Mouse (Mus musculus): ENCODE data around the gene Gm11273. TPM values are rescaled to one million over a fixed set of nuclear protein-coding genes. Genes with fewer than 3 reads are reported as not detected.

Gene Gm11273
- 34.6 and 52.3 TPM in 2 replicates for polyA plus RNA-seq (2012; rRNA removed; ENCODE audit: low replicate concordance)

DNA sequence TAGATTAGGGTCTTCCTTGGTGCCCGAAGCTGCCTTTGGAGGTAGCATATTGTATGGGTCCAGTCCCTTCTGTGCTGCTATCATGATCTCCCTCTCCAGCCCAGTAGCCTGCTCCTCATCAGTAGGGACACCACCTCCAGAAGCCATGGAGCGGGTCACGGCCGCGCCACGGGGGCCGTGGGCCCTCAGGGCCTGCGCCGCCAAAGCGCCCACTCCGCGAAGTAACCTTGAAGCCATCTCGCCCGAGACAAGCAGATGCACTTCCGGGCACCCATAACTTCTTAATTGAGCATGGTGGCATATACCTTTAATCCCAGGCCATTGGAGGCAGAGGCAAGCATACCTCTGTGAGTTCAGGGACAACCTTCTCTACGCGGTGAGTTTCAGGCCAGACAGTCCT lies at the start of gene Gm11273:
TSS of gene Gm11273 (minus strand) at position 237 of the 400 bp plus-strand sequence.

DNA sequence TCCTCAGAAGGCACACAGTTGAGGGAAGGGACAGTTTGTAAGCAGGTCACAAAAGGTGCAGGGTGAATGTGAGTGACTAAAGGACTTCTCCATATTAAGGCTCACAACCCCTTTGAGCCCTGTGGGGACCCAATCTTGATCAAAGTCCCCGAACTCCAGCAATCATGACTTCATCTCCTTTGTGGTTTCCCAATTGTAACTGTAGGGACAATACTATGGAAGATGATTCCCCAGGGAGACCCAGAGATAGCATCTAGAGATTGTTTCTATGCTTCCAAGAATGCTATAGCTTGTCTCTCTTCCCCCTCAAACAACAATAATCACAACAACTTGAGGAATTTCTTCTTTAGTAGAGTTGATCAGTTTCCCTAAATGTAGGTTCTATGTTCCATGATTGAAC lies 41.5 kb upstream of the Gm11273 start, which contains the start of gene Olfr1366:
TSS of gene Olfr1366 (minus strand) at position 101 of the 400 bp plus-strand sequence.

DNA sequence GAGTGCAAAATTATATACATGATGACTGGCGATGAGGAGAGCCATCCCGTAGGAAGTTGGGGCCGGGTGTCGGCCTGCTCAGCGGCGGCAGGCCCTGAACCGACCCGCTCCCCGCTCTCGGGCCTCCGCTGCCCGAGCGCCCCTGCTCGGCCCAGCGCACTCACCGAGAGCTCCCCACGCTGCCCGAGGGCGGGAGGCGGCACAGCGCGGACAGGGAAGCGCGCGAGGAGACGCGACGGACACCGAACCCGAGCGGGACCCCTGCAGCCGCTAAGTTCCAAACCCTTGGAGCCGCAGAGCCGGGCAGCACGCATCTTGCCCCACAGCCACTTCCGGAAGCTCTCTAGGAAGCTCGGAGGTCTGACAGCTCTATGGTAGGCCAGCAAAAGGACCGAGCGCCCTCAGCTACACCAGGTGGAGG lies 29.6 kb upstream of the Gm11273 start, which contains the start of gene Zkscan8:
TSS of gene Zkscan8 (minus strand) at position 340 of the 421 bp plus-strand sequence.

DNA sequence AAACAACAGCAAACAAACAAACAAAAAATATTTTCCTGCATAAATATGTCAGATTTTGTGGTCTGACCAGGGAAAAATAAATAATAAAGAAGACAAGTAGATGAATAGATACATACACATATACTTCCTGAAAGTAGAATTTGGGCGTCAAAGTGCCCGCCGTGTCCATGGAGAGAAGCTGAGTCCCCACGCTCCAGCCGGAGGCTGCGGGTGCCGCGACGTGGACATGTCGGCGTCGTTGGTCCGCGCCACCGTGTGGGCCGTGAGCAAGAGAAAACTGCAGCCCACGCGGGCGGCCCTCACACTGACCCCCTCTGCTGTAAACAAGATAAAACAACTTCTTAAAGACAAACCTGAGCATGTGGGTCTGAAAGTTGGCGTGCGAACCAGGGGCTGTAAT lies 6.1 kb downstream of the Gm11273 start, which contains the start of gene AK157302:
TSS of gene AK157302 (plus strand) at position 144 of the 400 bp plus-strand sequence.

DNA sequence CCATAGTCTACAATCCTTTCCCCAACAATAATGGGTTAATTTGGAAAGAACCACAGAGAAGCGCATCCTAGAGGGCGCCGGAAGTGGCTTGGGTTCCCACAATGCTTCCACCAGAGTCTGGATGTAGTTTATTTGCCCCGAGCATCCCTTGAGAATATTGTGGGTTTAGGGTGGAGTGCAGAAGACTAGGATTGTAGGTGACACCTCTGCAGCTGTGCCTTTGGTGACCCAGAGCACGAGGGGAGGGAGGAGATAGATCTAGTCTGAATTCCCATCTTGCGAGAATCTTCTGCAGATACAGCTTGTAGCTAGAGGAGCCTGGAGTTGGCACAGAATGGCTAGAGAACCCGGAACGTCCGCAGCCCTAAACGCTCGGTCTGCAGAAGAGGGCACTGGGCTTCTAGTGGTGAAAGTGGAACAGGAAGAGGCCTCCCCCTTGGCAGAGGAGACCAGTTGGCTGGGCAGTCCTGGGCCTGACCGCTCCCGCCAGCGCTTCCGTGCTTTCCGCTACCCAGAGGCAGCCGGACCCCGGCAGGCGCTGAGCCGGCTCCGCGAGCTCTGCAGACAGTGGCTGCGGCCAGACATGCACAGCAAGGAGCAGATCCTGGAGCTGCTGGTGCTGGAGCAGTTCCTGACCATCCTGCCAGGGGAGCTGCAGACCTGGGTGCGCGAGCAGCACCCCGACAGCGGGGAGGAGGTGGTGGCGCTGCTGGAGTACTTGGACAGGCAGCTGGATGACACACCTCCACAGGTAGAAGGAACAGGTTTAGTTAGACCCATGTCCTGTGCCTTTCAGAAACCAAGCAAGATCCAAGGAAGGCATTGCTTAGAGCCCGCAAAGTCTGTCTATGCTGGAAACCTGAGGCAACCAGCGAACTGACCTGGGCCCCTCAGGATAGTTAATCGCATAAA lies 22.2 kb downstream of the Gm11273 start, which contains the start of the genes Zkscan4 and Gm10065:
TSS of gene Zkscan4 (plus strand) at position 149 of the 912 bp plus-strand sequence.
TSS of gene Gm10065 (minus strand) at position 683 of the 912 bp plus-strand sequence.

DNA sequence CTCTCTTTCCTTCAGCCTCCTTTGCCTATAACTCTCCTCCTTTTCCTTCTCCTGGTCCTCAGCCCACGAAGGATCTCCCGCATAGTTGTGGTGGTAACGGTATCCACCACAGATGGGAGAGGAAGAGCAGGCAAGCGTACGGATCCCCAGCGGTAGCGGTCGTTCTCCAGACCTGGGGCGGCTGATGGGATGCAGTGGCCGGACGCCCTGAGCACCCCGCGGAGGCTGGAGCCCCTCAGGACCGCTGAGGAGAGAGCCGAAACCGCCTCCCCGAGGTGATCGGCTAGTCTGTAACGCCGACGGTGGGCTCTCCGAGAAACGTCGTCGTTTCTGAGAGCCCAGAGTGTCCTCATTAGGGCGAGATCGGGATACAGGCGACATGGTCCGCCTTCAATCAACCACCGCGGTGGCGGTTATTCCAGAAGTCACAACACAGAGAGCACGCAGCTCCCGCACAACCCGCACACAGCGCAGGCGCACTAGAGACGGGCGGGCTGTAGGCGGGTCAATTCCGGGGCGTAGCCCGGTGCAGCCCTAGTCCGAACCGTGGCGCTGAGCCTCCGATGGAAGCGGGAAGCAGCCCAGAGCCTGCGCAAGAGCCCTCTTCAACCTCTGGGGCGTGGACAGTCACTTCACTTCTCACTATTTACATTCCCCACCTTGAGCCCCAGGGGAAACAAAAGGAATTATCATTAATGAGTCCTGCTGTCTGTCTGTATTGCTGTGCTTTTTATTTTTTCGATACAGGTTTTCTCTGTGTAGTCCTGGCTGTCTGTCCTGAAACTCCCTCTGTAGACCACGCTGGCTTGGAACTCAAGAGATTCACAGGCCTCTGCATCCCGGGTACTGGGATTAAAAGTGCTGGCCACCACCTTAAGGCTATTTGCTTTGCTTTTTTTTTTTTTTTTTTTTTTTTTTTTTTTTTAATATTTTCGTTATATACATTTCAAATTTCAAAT lies 32.9 kb downstream of the Gm11273 start, which contains the start of gene Nkapl:
TSS of gene Nkapl (minus strand) at position 449 of the 959 bp plus-strand sequence.

DNA sequence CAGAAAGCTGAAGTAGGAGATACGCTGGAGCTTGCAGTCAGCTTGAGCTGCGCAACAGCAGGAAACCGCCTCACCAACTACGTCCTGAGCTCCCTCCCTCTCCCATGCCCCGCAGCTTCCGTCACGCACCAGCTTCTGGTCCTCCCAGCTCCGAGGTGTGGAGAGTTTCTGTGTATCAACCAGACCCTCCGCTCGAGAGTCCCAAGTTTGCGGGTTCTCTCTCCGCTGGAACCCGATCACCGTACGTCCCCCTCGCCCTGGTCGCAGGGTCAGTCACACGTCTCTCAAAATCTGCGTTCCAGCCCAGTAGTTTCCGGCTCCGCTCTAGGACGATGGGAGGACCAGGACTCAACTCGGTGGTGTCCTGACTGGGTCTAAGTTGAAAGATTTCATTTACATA lies 47.8 kb downstream of the Gm11273 start, which contains the start of gene Zscan26:
TSS of gene Zscan26 (minus strand) at position 282 of the 400 bp plus-strand sequence.

Other genes starting within 250 kb of the Gm11273 start
- not detected in 2 replicates for gene Gpx5, start 208.7 kb downstream of the Gm11273 start, polyA plus RNA-seq (2012; rRNA removed; ENCODE audit: low replicate concordance)
- gene Gpx6, start 189.3 kb downstream of the Gm11273 start, polyA plus RNA-seq (2012; rRNA removed; ENCODE audit: low replicate concordance): not detected in 2 replicates
- gene Olfr1367, start 154.5 kb downstream of the Gm11273 start, polyA plus RNA-seq (2012; rRNA removed; ENCODE audit: low replicate concordance): not detected in 2 replicates
- gene Zscan12, start 138.6 kb downstream of the Gm11273 start, polyA plus RNA-seq (2012; rRNA removed; ENCODE audit: low replicate concordance): 0.07 and 0.13 TPM in 2 replicates
- 6.1 and 9.7 TPM in 2 replicates for gene Zkscan3, start 98.7 kb downstream of the Gm11273 start, polyA plus RNA-seq (2012; rRNA removed; ENCODE audit: low replicate concordance)
- 0.07 and 0.13 TPM in 2 replicates for gene Pgbd1, start 60.4 kb downstream of the Gm11273 start, polyA plus RNA-seq (2012; rRNA removed; ENCODE audit: low replicate concordance)
- gene Zscan26, start 47.7 kb downstream of the Gm11273 start, polyA plus RNA-seq (2012; rRNA removed; ENCODE audit: low replicate concordance): 1.2 and 2.0 TPM in 2 replicates
- gene Nkapl, start 32.9 kb downstream of the Gm11273 start, polyA plus RNA-seq (2012; rRNA removed; ENCODE audit: low replicate concordance): 0.28 TPM in 1 of 2 replicates, not detected in the other
- gene Zkscan4, start 22.5 kb downstream of the Gm11273 start, polyA plus RNA-seq (2012; rRNA removed; ENCODE audit: low replicate concordance): 0.07 and 0.11 TPM in 2 replicates
- gene Gm10065, start 22.0 kb downstream of the Gm11273 start, polyA plus RNA-seq (2012; rRNA removed; ENCODE audit: low replicate concordance): not detected in 2 replicates
- not detected in 2 replicates for gene AK157302, start 6.2 kb downstream of the Gm11273 start, polyA plus RNA-seq (2012; rRNA removed; ENCODE audit: low replicate concordance)
- gene Zkscan8, start 29.7 kb upstream of the Gm11273 start, polyA plus RNA-seq (2012; rRNA removed; ENCODE audit: low replicate concordance): 0.26 and 0.42 TPM in 2 replicates
- gene Olfr1366, start 41.4 kb upstream of the Gm11273 start, polyA plus RNA-seq (2012; rRNA removed; ENCODE audit: low replicate concordance): not detected in 2 replicates
- not detected in 2 replicates for gene Olfr1535, start 58.5 kb upstream of the Gm11273 start, polyA plus RNA-seq (2012; rRNA removed; ENCODE audit: low replicate concordance)
- not detected in 2 replicates for gene Olfr1364, start 80.3 kb upstream of the Gm11273 start, polyA plus RNA-seq (2012; rRNA removed; ENCODE audit: low replicate concordance)
- gene Olfr1362, start 112.6 kb upstream of the Gm11273 start, polyA plus RNA-seq (2012; rRNA removed; ENCODE audit: low replicate concordance): not detected in 2 replicates
- gene Olfr11, start 141.1 kb upstream of the Gm11273 start, polyA plus RNA-seq (2012; rRNA removed; ENCODE audit: low replicate concordance): not detected in 2 replicates
- not detected in 2 replicates for gene Olfr1361, start 162.0 kb upstream of the Gm11273 start, polyA plus RNA-seq (2012; rRNA removed; ENCODE audit: low replicate concordance)
- gene Olfr1360, start 176.0 kb upstream of the Gm11273 start, polyA plus RNA-seq (2012; rRNA removed; ENCODE audit: low replicate concordance): not detected in 2 replicates
- not detected in 2 replicates for gene Olfr1359, start 196.7 kb upstream of the Gm11273 start, polyA plus RNA-seq (2012; rRNA removed; ENCODE audit: low replicate concordance)
- gene Hist1h2bl, start 214.7 kb upstream of the Gm11273 start, polyA plus RNA-seq (2012; rRNA removed; ENCODE audit: low replicate concordance): 7.5 and 8.8 TPM in 2 replicates
- gene Hist1h2ai, start 215.0 kb upstream of the Gm11273 start, polyA plus RNA-seq (2012; rRNA removed; ENCODE audit: low replicate concordance): 13.1 and 96.4 TPM in 2 replicates
- gene Hist1h3h, start 216.2 kb upstream of the Gm11273 start, polyA plus RNA-seq (2012; rRNA removed; ENCODE audit: low replicate concordance): 70.2 and 104 TPM in 2 replicates
- gene Hist1h2bm, start 220.6 kb upstream of the Gm11273 start, polyA plus RNA-seq (2012; rRNA removed; ENCODE audit: low replicate concordance): 3.8 and 7.0 TPM in 2 replicates
- gene Hist1h4j, start 233.6 kb upstream of the Gm11273 start, polyA plus RNA-seq (2012; rRNA removed; ENCODE audit: low replicate concordance): 3.1 and 3.3 TPM in 2 replicates
- 26.4 and 32.3 TPM in 2 replicates for gene Hist1h4k, start 249.1 kb upstream of the Gm11273 start, polyA plus RNA-seq (2012; rRNA removed; ENCODE audit: low replicate concordance)